Mouse (Mus musculus) liver, postnatal 0 days (tissue): ENCODE measurements around the gene Rsph9.

ENCODE experiments used
- CTCF ChIP-seq: sonication (generic); IDR thresholded peaks from 2 replicates; pipeline ENCODE4 v1.5.1; 2016; ENCODE audit warnings: antibody characterized with exemption, low read depth
- EP300 ChIP-seq: IDR thresholded peaks from 2 replicates; pipeline ENCODE4 v1.6.1; 2016; ENCODE audit warnings: antibody characterized with exemption, low read depth, mild to moderate bottlenecking

DNA sequence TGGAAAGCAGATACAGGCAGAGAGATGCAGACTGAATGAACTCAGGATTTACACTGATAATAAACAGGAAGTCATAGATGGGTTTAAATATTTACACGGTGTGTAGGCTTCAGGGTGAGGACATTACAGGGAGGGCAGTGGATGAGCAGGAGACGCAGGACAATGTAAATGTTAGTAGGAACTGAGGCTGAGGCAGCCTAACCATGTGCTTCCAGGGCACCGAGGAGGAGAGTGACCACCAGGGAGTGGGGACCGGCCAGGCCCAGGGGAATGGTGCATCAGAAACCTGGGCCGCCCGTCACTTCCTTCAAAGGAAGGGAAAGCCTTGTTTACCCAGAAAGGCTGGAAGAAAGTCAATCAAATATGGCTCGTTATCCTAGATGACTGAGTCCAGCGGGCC, 45.5 kb downstream of the Rsph9 start:
- no peak for TF ChIP-seq CTCF
- TF ChIP-seq EP300, result no peak
